Mouse (Mus musculus) heart, embryonic 16.5 days (tissue): ENCODE results near the gene Ccnd2. TPM values are rescaled to one million over a fixed set of nuclear protein-coding genes. Genes with fewer than 3 reads are reported as not detected.

ENCODE experiments used
- ATAC-seq: fragments of 200-750 bp; cut with Nextera tagmentation; replicated peaks from 2 replicates; pipeline ENCODE4 v1.8.0; 2017; ENCODE audit warnings: moderate number of reproducible peaks; ENCODE audit not compliant: insufficient read depth, low FRiP score; ENCODE audit errors: extremely low read depth
- H3K27ac ChIP-seq: fragments of 300-500 bp; sonication (generic); 2 replicates; pipeline ENCODE4 v1.5.1; 2014; ENCODE audit warnings: mild to moderate bottlenecking, low read length, control low read depth, moderate library complexity
- H3K27me3 ChIP-seq: fragments of 300-500 bp; sonication (generic); 2 replicates; pipeline ENCODE4 v1.6.1; 2014; ENCODE audit warnings: low read length, mixed read lengths; ENCODE audit not compliant: control insufficient read depth, insufficient read depth
- H3K36me3 ChIP-seq: fragments of 300-500 bp; sonication (generic); 2 replicates; pipeline ENCODE4 v1.6.1; 2014; ENCODE audit not compliant: control insufficient read depth, insufficient read depth
- H3K4me1 ChIP-seq: fragments of 300-500 bp; sonication (generic); 2 replicates; pipeline ENCODE4 v1.6.1; 2014; ENCODE audit warnings: low read length, mixed read lengths; ENCODE audit not compliant: control insufficient read depth, insufficient read depth
- H3K4me2 ChIP-seq: fragments of 300-500 bp; sonication (generic); 2 replicates; pipeline ENCODE4 v1.6.1; 2014; ENCODE audit warnings: low read depth, mild to moderate bottlenecking, control low read depth, low read length
- H3K4me3 ChIP-seq: fragments of 300-500 bp; sonication (generic); 2 replicates; pipeline ENCODE4 v1.5.1; 2014; ENCODE audit warnings: mild to moderate bottlenecking, control low read depth, low read length
- H3K9ac ChIP-seq: fragments of 300-500 bp; sonication (generic); 2 replicates; pipeline ENCODE4 v1.6.1; 2014; ENCODE audit warnings: low read length, control low read depth
- H3K9me3 ChIP-seq: fragments of 300-500 bp; sonication (generic); replicated peaks from 2 replicates; pipeline ENCODE4 v1.6.1; 2016; ENCODE audit warnings: low read length; ENCODE audit not compliant: control insufficient read depth
- WGBS: fragments of 180-500 bp; shearing (Covaris S2); extraction: QIAGEN DNeasy Blood & Tissue Kit; methylation state at CpG from one replicate; pipeline ENCODE4 v1.1.7; 2014; 5-methylcytosine and 5-hydroxymethylcytosine counted together
- polyA plus RNA-seq: library from polyadenylated mRNA; unstranded; fragments of >200 nt; fragmentation: Nextera tagmentation; extraction: Ambion mirVana; gene quantifications from 2 replicates; pipeline ENCODE4 v1.2.1, GENCODE M21; 2015

The Ccnd2 gene
- polyA plus RNA-seq, 1 experiment from 2014 or later: 476 TPM

- 0 out of 2 replicates have a peak overlapping the region, but pooled peaks have one; percentile 23 for H3K4me2 ChIP-seq
- H3K27me3 ChIP-seq: no peaks in the 10 kb centered on the region
- no peaks in the 10 kb centered on the region for H3K9me3 ChIP-seq
- H3K27ac ChIP-seq: no peak overlapping the region
- H3K9ac ChIP-seq: no peak overlapping the region
- no peak; the same call in 1 of the 2 replicates for ATAC-seq
- no peak overlapping the region for H3K4me3 ChIP-seq
- H3K36me3 ChIP-seq: no peaks in the 10 kb centered on the region
- WGBS: 21% methylated on average over 6 of the region's 6 CpGs
- H3K4me1 ChIP-seq: peaks cover 4% of the 10 kb centered on the region
These were observed 10.8 kb upstream of the Ccnd2 start for GRCm38 (mm10) chr6:127162842-127163241.

GRCm38 (mm10) chr6:127157321-127157720 lies 5.3 kb upstream of the Ccnd2 start:
- peaks cover 23% of the 10 kb centered on the region for H3K4me1 ChIP-seq
- no peaks in the 10 kb centered on the region for H3K36me3 ChIP-seq
- 71% methylated on average over 1 of the region's 1 CpGs for WGBS
- no peak overlapping the region for H3K4me3 ChIP-seq
- no peak for ATAC-seq
- H3K27ac ChIP-seq: no peak overlapping the region
- H3K27me3 ChIP-seq: no peaks in the 10 kb centered on the region; the same call in 1 of the 2 replicates
- no peak overlapping the region for H3K9ac ChIP-seq
- no peaks in the 10 kb centered on the region for H3K9me3 ChIP-seq
- no peak overlapping the region for H3K4me2 ChIP-seq

- WGBS: 2% methylated on average over 15 of the region's 15 CpGs
- Histone ChIP-seq H3K4me3 (peak overlapping the region; percentile 75), H3K36me3 (no peaks in the 10 kb centered on the region), H3K27me3 (no peaks in the 10 kb centered on the region; the same call in 1 of the 2 replicates), H3K4me2 (peak overlapping the region; percentile 84), H3K9ac (peak overlapping the region; percentile 70), H3K9me3 (no peaks in the 10 kb centered on the region), H3K27ac (peak overlapping the region; percentile 64), H3K4me1 (peaks cover 33% of the 10 kb centered on the region)
- no peak for ATAC-seq
These were observed 3.5 kb upstream of the Ccnd2 start for GRCm38 (mm10) chr6:127155468-127155867.

GRCm38 (mm10) chr6:127154708-127155268 lies 2.8 kb upstream of the Ccnd2 start:
- H3K9ac ChIP-seq: peak overlapping the region; percentile 70
- under 1% methylated on average over 34 of the region's 34 CpGs for WGBS
- ATAC-seq: peak; percentile 29

GRCm38 (mm10) chr6:127153972-127154707 lies 2.1 kb upstream of the Ccnd2 start:
- Histone ChIP-seq H3K9me3 (no peaks in the 10 kb centered on the region), H3K36me3 (no peaks in the 10 kb centered on the region), H3K4me1 (peaks cover 33% of the 10 kb centered on the region), H3K27ac (peak overlapping the region; percentile 83), H3K4me2 (peak overlapping the region; percentile 84), H3K27me3 (no peaks in the 10 kb centered on the region; the same call in 1 of the 2 replicates), H3K9ac (peak overlapping the region; percentile 70), H3K4me3 (peak overlapping the region; percentile 75)
- no peak for ATAC-seq
- 1% methylated on average over 30 of the region's 30 CpGs for WGBS

More at GRCm38 (mm10) chr6:127154708-127155268, 2.8 kb upstream of the Ccnd2 start:
- Histone ChIP-seq H3K9me3 (no peaks in the 10 kb centered on the region), H3K36me3 (no peaks in the 10 kb centered on the region), H3K4me2 (peak overlapping the region; percentile 84), H3K4me3 (peak overlapping the region; percentile 75), H3K27ac (peak overlapping the region; percentile 83), H3K4me1 (peaks cover 33% of the 10 kb centered on the region), H3K27me3 (no peaks in the 10 kb centered on the region; the same call in 1 of the 2 replicates)

GRCm38 (mm10) chr6:127153296-127153800 lies 1.4 kb upstream of the Ccnd2 start:
- ATAC-seq: no peak
- 0% methylated on average over 28 of the region's 28 CpGs for WGBS

GRCm38 (mm10) chr6:127151565-127152105 lies 358 bp downstream of the Ccnd2 start:
- H3K27ac ChIP-seq: peak overlapping the region; percentile 82
- 0% methylated on average over 28 of the region's 29 CpGs for WGBS
- no peaks in the 10 kb centered on the region for H3K9me3 ChIP-seq
- no peaks in the 10 kb centered on the region; the same call in 1 of the 2 replicates for H3K27me3 ChIP-seq
- H3K36me3 ChIP-seq: 0 out of 2 replicates have a peak, but pooled peaks cover 2% of the 10 kb centered on the region
- H3K4me3 ChIP-seq: peak overlapping the region; percentile 75
- H3K4me2 ChIP-seq: peak overlapping the region; percentile 84
- H3K4me1 ChIP-seq: peaks cover 50% of the 10 kb centered on the region
- peak; percentile 0; the same call in 1 of the 2 replicates for ATAC-seq
- H3K9ac ChIP-seq: peak overlapping the region; percentile 67

More at GRCm38 (mm10) chr6:127153296-127153800, 1.4 kb upstream of the Ccnd2 start:
- Histone ChIP-seq H3K9me3 (no peaks in the 10 kb centered on the region), H3K27ac (peak overlapping the region; percentile 71), H3K27me3 (no peaks in the 10 kb centered on the region; the same call in 1 of the 2 replicates), H3K9ac (peak overlapping the region; percentile 60), H3K36me3 (no peaks in the 10 kb centered on the region), H3K4me1 (peaks cover 38% of the 10 kb centered on the region), H3K4me2 (peak overlapping the region; percentile 84), H3K4me3 (peak overlapping the region; percentile 75)

GRCm38 (mm10) chr6:127150663-127151564 lies 1.1 kb downstream of the Ccnd2 start:
- H3K9me3 ChIP-seq: no peaks in the 10 kb centered on the region
- peak overlapping the region; percentile 92 for H3K9ac ChIP-seq
- H3K4me3 ChIP-seq: peak overlapping the region; percentile 75
- peak overlapping the region; percentile 84 for H3K27ac ChIP-seq
- H3K4me2 ChIP-seq: peak overlapping the region; percentile 84
- H3K27me3 ChIP-seq: no peaks in the 10 kb centered on the region; the same call in 1 of the 2 replicates
- ATAC-seq: peak; percentile 58
- H3K4me1 ChIP-seq: peaks cover 55% of the 10 kb centered on the region
- under 1% methylated on average over 34 of the region's 34 CpGs for WGBS
- H3K36me3 ChIP-seq: peaks cover 5% of the 10 kb centered on the region
